Mouse (Mus musculus) stomach, postnatal 0 days (tissue): ENCODE measurements around the gene Kcnk5. TPM values are rescaled to one million over a fixed set of nuclear protein-coding genes. Genes with fewer than 3 reads are reported as not detected.

Experiments used
- ATAC-seq: fragments of 200-750 bp; cut with Nextera tagmentation; 2 replicates; pipeline ENCODE4 v1.8.0; 2017; ENCODE audit not compliant: low FRiP score, low TSS enrichment
- DNase-seq: peaks from one replicate; pipeline ENCODE4 v3.0.0-alpha.2; 2016; ENCODE audit warnings: low spot score
- H3K27ac ChIP-seq: fragments of 300-500 bp; sonication (generic); replicated peaks from 2 replicates; pipeline ENCODE4 v1.5.1; 2014; ENCODE audit warnings: mild to moderate bottlenecking, control low read depth
- H3K27me3 ChIP-seq: fragments of 300-500 bp; sonication (generic); 2 replicates; pipeline ENCODE4 v1.6.1; 2014; ENCODE audit warnings: low read length; ENCODE audit not compliant: control insufficient read depth, insufficient read depth
- H3K36me3 ChIP-seq: fragments of 300-500 bp; sonication (generic); 2 replicates; pipeline ENCODE4 v1.6.1; 2014; ENCODE audit warnings: low read length, mixed read lengths; ENCODE audit not compliant: control insufficient read depth, insufficient read depth
- H3K4me1 ChIP-seq: fragments of 300-500 bp; sonication (generic); replicated peaks from 2 replicates; pipeline ENCODE4 v1.6.1; 2014; ENCODE audit warnings: antibody characterized with exemption; ENCODE audit not compliant: control insufficient read depth, insufficient read depth
- H3K4me2 ChIP-seq: fragments of 300-500 bp; sonication (generic); replicated peaks from 2 replicates; pipeline ENCODE4 v1.6.1; 2014; ENCODE audit warnings: low read depth, mild to moderate bottlenecking, control low read depth, moderate library complexity
- H3K4me3 ChIP-seq: fragments of 300-500 bp; sonication (generic); 2 replicates; pipeline ENCODE4 v1.5.1; 2014; ENCODE audit warnings: low read depth, low read length, control low read depth
- H3K9ac ChIP-seq: fragments of 300-500 bp; sonication (generic); 2 replicates; pipeline ENCODE4 v1.6.1; 2014; ENCODE audit warnings: mild to moderate bottlenecking, low read length, control low read depth, mixed read lengths
- H3K9me3 ChIP-seq: fragments of 300-500 bp; sonication (generic); 2 replicates; pipeline ENCODE4 v1.6.1; 2016; ENCODE audit warnings: low read length; ENCODE audit not compliant: control insufficient read depth
- CTCF ChIP-seq: IDR thresholded peaks from 2 replicates; pipeline ENCODE4 v1.5.1; 2016; ENCODE audit warnings: antibody characterized with exemption, low read depth, mild to moderate bottlenecking, moderate library complexity
- EP300 ChIP-seq: optimal IDR thresholded peaks from 2 replicates; pipeline ENCODE3; 2016; ENCODE audit warnings: antibody characterized with exemption
- WGBS: fragments of 180-500 bp; shearing (Covaris S2); extraction: QIAGEN DNeasy Blood & Tissue Kit; methylation state at CpG from one replicate; pipeline ENCODE4 v1.1.7; 2014; 5-methylcytosine and 5-hydroxymethylcytosine counted together
- polyA plus RNA-seq: library from polyadenylated mRNA; unstranded; fragments of >200 nt; fragmentation: Nextera tagmentation; extraction: Ambion mirVana; gene quantifications from 2 replicates; pipeline ENCODE4 v1.2.1, GENCODE M21; 2015

The Kcnk5 gene
- polyA plus RNA-seq, 1 experiment from 2014 or later, result 8.3 TPM

GRCm38 (mm10) chr14:20225525-20225924, 43.9 kb upstream of the Kcnk5 start:
- 60% methylated on average over 4 of the region's 4 CpGs for WGBS
- DNase-seq, result no peak
- Histone ChIP-seq H3K9ac (no peak overlapping the region), H3K9me3 (no peaks in the 10 kb centered on the region), H3K27me3 (no peaks in the 10 kb centered on the region), H3K27ac (no peak overlapping the region), H3K36me3 (no peaks in the 10 kb centered on the region), H3K4me2 (no peak overlapping the region), H3K4me3 (no peak overlapping the region), H3K4me1 (no peaks in the 10 kb centered on the region)
- ATAC-seq, result no peak
- TF ChIP-seq CTCF (no peak), EP300 (no peak)

GRCm38 (mm10) chr14:20224576-20225218, 43.1 kb upstream of the Kcnk5 start:
- TF ChIP-seq CTCF (no peak), EP300 (no peak)
- Histone ChIP-seq H3K4me2 (no peak overlapping the region), H3K27me3 (no peaks in the 10 kb centered on the region), H3K9ac (no peak overlapping the region), H3K4me1 (no peaks in the 10 kb centered on the region), H3K9me3 (no peaks in the 10 kb centered on the region), H3K4me3 (no peak overlapping the region), H3K36me3 (no peaks in the 10 kb centered on the region), H3K27ac (0 out of 2 replicates have a peak overlapping the region, but pooled peaks have one; percentile 45)
- 42% methylated on average over 10 of the region's 10 CpGs for WGBS
- peak; percentile 39 for ATAC-seq
- DNase-seq, result peak; percentile 41

- Histone ChIP-seq H3K4me3 (no peak overlapping the region), H3K27ac (0 out of 2 replicates have a peak overlapping the region, but pooled peaks have one; percentile 45), H3K27me3 (no peaks in the 10 kb centered on the region), H3K4me2 (no peak overlapping the region), H3K4me1 (no peaks in the 10 kb centered on the region), H3K36me3 (no peaks in the 10 kb centered on the region), H3K9me3 (no peaks in the 10 kb centered on the region), H3K9ac (no peak overlapping the region)
- TF ChIP-seq EP300, result no peak
- no peak for TF ChIP-seq CTCF
- no peak; the same call in 1 of the 2 replicates for ATAC-seq
- WGBS, result 14% methylated on average over 4 of the region's 4 CpGs
- DNase-seq, result peak; percentile 62
Measured at GRCm38 (mm10) chr14:20224163-20224562, 42.6 kb upstream of the Kcnk5 start.

GRCm38 (mm10) chr14:20223253-20223652, 41.6 kb upstream of the Kcnk5 start:
- DNase-seq, result peak; percentile 52
- 62% methylated on average over 5 of the region's 5 CpGs for WGBS

GRCm38 (mm10) chr14:20221083-20221482, 39.5 kb upstream of the Kcnk5 start:
- Histone ChIP-seq H3K4me1 (no peaks in the 10 kb centered on the region), H3K27me3 (no peaks in the 10 kb centered on the region), H3K9ac (no peak overlapping the region), H3K9me3 (no peaks in the 10 kb centered on the region), H3K4me2 (no peak overlapping the region), H3K4me3 (no peak overlapping the region), H3K36me3 (no peaks in the 10 kb centered on the region), H3K27ac (no peak overlapping the region)
- WGBS, result 50% methylated on average over 7 of the region's 7 CpGs
- ATAC-seq (no peak), DNase-seq (no peak)
- TF ChIP-seq CTCF (no peak), EP300 (no peak)

More at GRCm38 (mm10) chr14:20223253-20223652, 41.6 kb upstream of the Kcnk5 start:
- TF ChIP-seq CTCF (no peak), EP300 (no peak)
- Histone ChIP-seq H3K36me3 (no peaks in the 10 kb centered on the region), H3K27me3 (no peaks in the 10 kb centered on the region), H3K4me1 (no peaks in the 10 kb centered on the region), H3K9me3 (no peaks in the 10 kb centered on the region), H3K4me2 (no peak overlapping the region), H3K9ac (no peak overlapping the region), H3K27ac (peak overlapping the region; percentile 76), H3K4me3 (no peak overlapping the region)
- ATAC-seq, result peak; percentile 83

GRCm38 (mm10) chr14:20219849-20220248, 38.2 kb upstream of the Kcnk5 start:
- Histone ChIP-seq H3K27ac (no peak overlapping the region), H3K9me3 (no peaks in the 10 kb centered on the region), H3K27me3 (no peaks in the 10 kb centered on the region), H3K4me1 (no peaks in the 10 kb centered on the region), H3K36me3 (no peaks in the 10 kb centered on the region), H3K4me3 (no peak overlapping the region), H3K4me2 (no peak overlapping the region), H3K9ac (no peak overlapping the region)
- DNase-seq (no peak), ATAC-seq (no peak)
- 58% methylated on average over 1 of the region's 1 CpGs for WGBS
- TF ChIP-seq CTCF (no peak), EP300 (no peak)
